Mouse (Mus musculus) heart, embryonic 11.5 days (tissue): ENCODE measurements at regions not wholly inside any gene's neighbourhood (a gene's known extent, or its start where the extent isn't known, plus 50 kb on each side); places are given as distances from the start of the nearest gene placed in this dataset.

ENCODE experiments used
- ATAC-seq: fragments of 200-750 bp; cut with Nextera tagmentation; replicated peaks from 2 replicates; pipeline ENCODE4 v1.8.0; 2017; ENCODE audit warnings: moderate library complexity; ENCODE audit not compliant: insufficient number of reproducible peaks, low FRiP score, low TSS enrichment
- H3K27ac ChIP-seq: fragments of 300-500 bp; sonication (generic); 2 replicates; pipeline ENCODE4 v1.5.1; 2014; ENCODE audit warnings: mild to moderate bottlenecking, low read depth, low read length
- H3K27me3 ChIP-seq: fragments of 300-500 bp; sonication (generic); 2 replicates; pipeline ENCODE4 v1.6.1; 2014; ENCODE audit warnings: mild to moderate bottlenecking, low read length, mixed read lengths; ENCODE audit not compliant: control insufficient read depth, insufficient read depth
- H3K36me3 ChIP-seq: fragments of 300-500 bp; sonication (generic); 2 replicates; pipeline ENCODE4 v1.6.1; 2014; ENCODE audit warnings: mild to moderate bottlenecking, low read length, moderate library complexity, mixed read lengths; ENCODE audit not compliant: control insufficient read depth, insufficient read depth
- H3K4me1 ChIP-seq: fragments of 300-500 bp; sonication (generic); 2 replicates; pipeline ENCODE4 v1.6.1; 2014; ENCODE audit warnings: low read length; ENCODE audit not compliant: control insufficient read depth, insufficient read depth
- H3K4me2 ChIP-seq: fragments of 300-500 bp; sonication (generic); 2 replicates; pipeline ENCODE4 v1.6.1; 2014; ENCODE audit warnings: mild to moderate bottlenecking, moderate library complexity
- H3K4me3 ChIP-seq: fragments of 300-500 bp; sonication (generic); 2 replicates; pipeline ENCODE4 v1.5.1; 2014; ENCODE audit warnings: low read depth, low read length
- H3K9ac ChIP-seq: fragments of 300-500 bp; sonication (generic); 2 replicates; pipeline ENCODE4 v1.6.1; 2014; ENCODE audit warnings: mild to moderate bottlenecking, low read depth, low read length, moderate library complexity
- H3K9me3 ChIP-seq: fragments of 300-500 bp; sonication (generic); replicated peaks from 2 replicates; pipeline ENCODE4 v1.6.1; 2016; ENCODE audit warnings: low read length; ENCODE audit not compliant: control insufficient read depth
- WGBS: fragments of 180-500 bp; shearing (Covaris S2); extraction: QIAGEN DNeasy Blood & Tissue Kit; methylation state at CpG from one replicate; pipeline ENCODE4 v1.1.7; 2014; ENCODE audit not compliant: insufficient replicate concordance; 5-methylcytosine and 5-hydroxymethylcytosine counted together

GRCm38 (mm10) chr12:16425980-16426379, 184.8 kb downstream of the Lpin1 start:
- Histone ChIP-seq H3K4me1 (no peaks in the 10 kb centered on the region), H3K4me3 (no peak overlapping the region), H3K36me3 (no peaks in the 10 kb centered on the region), H3K27me3 (no peaks in the 10 kb centered on the region), H3K4me2 (no peak overlapping the region), H3K9ac (no peak overlapping the region), H3K9me3 (no peaks in the 10 kb centered on the region), H3K27ac (no peak overlapping the region)
- no peak for ATAC-seq
- WGBS: 77% methylated on average over 5 of the region's 5 CpGs

DNA sequence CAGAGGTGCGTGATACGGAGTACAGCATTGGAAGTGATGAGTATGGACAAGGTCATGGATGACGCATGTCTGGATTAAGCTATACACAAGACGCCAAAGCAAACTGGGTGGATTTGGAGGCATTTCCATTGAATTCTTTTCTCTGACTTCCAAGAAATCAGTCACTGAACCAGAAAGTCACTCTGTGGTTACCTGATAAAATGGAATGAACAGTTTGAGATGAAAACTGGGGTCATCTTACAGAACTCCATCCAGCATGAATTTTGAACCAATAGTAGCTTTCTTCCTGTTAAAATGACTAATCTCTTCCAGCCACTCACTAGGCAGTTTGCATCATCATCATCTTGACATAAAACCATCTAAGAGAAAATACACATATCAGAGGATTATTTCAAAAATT, 186.2 kb downstream of the Lpin1 start:
- 76% methylated on average over 4 of the region's 4 CpGs for WGBS
- H3K4me1 ChIP-seq: no peaks in the 10 kb centered on the region
- no peak overlapping the region for H3K9ac ChIP-seq
- ATAC-seq: no peak
- no peaks in the 10 kb centered on the region for H3K27me3 ChIP-seq
- no peak overlapping the region for H3K4me3 ChIP-seq
- H3K4me2 ChIP-seq: no peak overlapping the region
- no peaks in the 10 kb centered on the region for H3K36me3 ChIP-seq
- H3K9me3 ChIP-seq: no peaks in the 10 kb centered on the region
- H3K27ac ChIP-seq: no peak overlapping the region

DNA sequence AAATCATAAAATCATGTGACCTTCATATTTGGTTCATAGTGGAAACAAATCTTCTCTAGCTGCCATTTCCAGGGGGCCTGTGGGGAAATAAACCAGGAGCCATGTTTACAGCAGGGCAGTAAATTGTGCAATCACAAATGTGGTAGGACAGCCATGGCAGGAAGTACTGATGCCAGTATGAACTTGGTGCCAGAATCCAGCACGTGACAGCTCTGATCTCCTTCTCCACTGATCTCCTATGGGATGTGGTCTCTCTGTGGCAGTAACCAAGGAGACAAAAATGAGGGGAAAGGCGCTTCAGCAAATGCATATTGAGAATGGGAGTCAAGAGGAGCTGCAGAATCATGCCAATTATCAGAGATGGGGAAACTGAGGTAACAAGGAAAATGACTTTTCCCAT, 215.0 kb downstream of the Lpin1 start:
- ATAC-seq: no peak
- WGBS: 91% methylated on average over 2 of the region's 2 CpGs

GRCm38 (mm10) chr12:16392851-16393250, 217.9 kb downstream of the Lpin1 start:
- H3K4me1 ChIP-seq: no peaks in the 10 kb centered on the region
- H3K4me3 ChIP-seq: no peak overlapping the region
- 0 out of 2 replicates have a peak overlapping the region, but pooled peaks have one; percentile 55 for H3K27ac ChIP-seq
- H3K9ac ChIP-seq: no peak overlapping the region
- no peak for ATAC-seq
- H3K9me3 ChIP-seq: no peaks in the 10 kb centered on the region
- H3K4me2 ChIP-seq: no peak overlapping the region
- no peaks in the 10 kb centered on the region for H3K36me3 ChIP-seq
- no peaks in the 10 kb centered on the region for H3K27me3 ChIP-seq

More for the DNA sequence above, 215.0 kb downstream of the Lpin1 start:
- no peaks in the 10 kb centered on the region for H3K27me3 ChIP-seq
- no peak overlapping the region for H3K4me3 ChIP-seq
- no peak overlapping the region for H3K27ac ChIP-seq
- H3K4me2 ChIP-seq: no peak overlapping the region
- no peak overlapping the region for H3K9ac ChIP-seq
- H3K36me3 ChIP-seq: no peaks in the 10 kb centered on the region
- H3K4me1 ChIP-seq: no peaks in the 10 kb centered on the region
- no peaks in the 10 kb centered on the region for H3K9me3 ChIP-seq

- ATAC-seq: 0 out of 2 replicates have a peak, but pooled peaks have one; percentile 35
- 34% methylated on average over 5 of the region's 5 CpGs for WGBS
- Histone ChIP-seq H3K27ac (peak overlapping the region; percentile 55), H3K4me1 (no peaks in the 10 kb centered on the region), H3K4me2 (no peak overlapping the region), H3K27me3 (no peaks in the 10 kb centered on the region), H3K36me3 (no peaks in the 10 kb centered on the region), H3K4me3 (no peak overlapping the region), H3K9me3 (no peaks in the 10 kb centered on the region), H3K9ac (no peak overlapping the region)
Observed at GRCm38 (mm10) chr12:16391630-16392269, 219.0 kb downstream of the Lpin1 start.

GRCm38 (mm10) chr12:16391163-16391562, 219.6 kb downstream of the Lpin1 start:
- ATAC-seq: no peak
- peak overlapping the region; percentile 55 for H3K27ac ChIP-seq
- H3K4me2 ChIP-seq: no peak overlapping the region
- H3K4me1 ChIP-seq: no peaks in the 10 kb centered on the region
- no peak overlapping the region for H3K4me3 ChIP-seq
- WGBS: 64% methylated on average over 5 of the region's 5 CpGs
- no peaks in the 10 kb centered on the region for H3K36me3 ChIP-seq
- no peak overlapping the region for H3K9ac ChIP-seq
- no peaks in the 10 kb centered on the region for H3K9me3 ChIP-seq
- H3K27me3 ChIP-seq: no peaks in the 10 kb centered on the region

- no peak overlapping the region for H3K27ac ChIP-seq
- no peaks in the 10 kb centered on the region for H3K4me1 ChIP-seq
- ATAC-seq: no peak
- H3K27me3 ChIP-seq: no peaks in the 10 kb centered on the region
- H3K9ac ChIP-seq: no peak overlapping the region
- no peak overlapping the region for H3K4me3 ChIP-seq
- no peak overlapping the region for H3K4me2 ChIP-seq
- no peaks in the 10 kb centered on the region for H3K36me3 ChIP-seq
- 73% methylated on average over 4 of the region's 4 CpGs for WGBS
- H3K9me3 ChIP-seq: no peaks in the 10 kb centered on the region
Observed at GRCm38 (mm10) chr12:16387035-16387434, 223.7 kb downstream of the Lpin1 start.

- H3K9ac ChIP-seq: no peak overlapping the region
- H3K4me2 ChIP-seq: no peak overlapping the region
- H3K36me3 ChIP-seq: no peaks in the 10 kb centered on the region
- H3K27ac ChIP-seq: no peak overlapping the region
- WGBS: 91% methylated on average over 1 of the region's 1 CpGs
- no peaks in the 10 kb centered on the region for H3K27me3 ChIP-seq
- H3K9me3 ChIP-seq: no peaks in the 10 kb centered on the region
- no peak overlapping the region for H3K4me3 ChIP-seq
- ATAC-seq: no peak
- H3K4me1 ChIP-seq: no peaks in the 10 kb centered on the region
Observed at GRCm38 (mm10) chr12:16384396-16384795, 226.4 kb downstream of the Lpin1 start.

DNA sequence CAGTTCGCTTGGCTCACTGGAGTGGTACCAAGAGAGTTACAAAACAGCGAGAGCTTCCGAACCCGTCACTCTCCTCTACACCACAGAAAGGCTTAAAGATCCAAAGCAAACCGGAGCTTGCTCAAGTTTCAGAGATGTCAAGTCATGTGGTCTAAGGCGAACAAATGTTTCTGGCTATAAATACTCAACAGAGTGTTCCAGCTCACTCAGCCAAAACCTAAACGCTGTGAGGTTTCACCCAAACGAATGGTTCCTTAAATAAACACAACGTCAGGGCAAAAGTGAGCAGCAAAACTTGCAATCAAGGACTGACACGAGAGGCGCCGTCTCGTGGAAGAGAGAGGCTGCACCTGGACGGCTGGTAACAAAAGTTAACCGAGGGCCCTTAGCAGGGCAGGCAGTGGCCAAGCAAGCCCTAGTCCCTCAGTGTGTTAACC, 227.2 kb downstream of the Lpin1 start:
- Histone ChIP-seq H3K9ac (no peak overlapping the region), H3K36me3 (no peaks in the 10 kb centered on the region), H3K4me1 (no peaks in the 10 kb centered on the region), H3K9me3 (no peaks in the 10 kb centered on the region), H3K27me3 (no peaks in the 10 kb centered on the region), H3K4me3 (no peak overlapping the region), H3K4me2 (no peak overlapping the region), H3K27ac (no peak overlapping the region)
- ATAC-seq: no peak
- 69% methylated on average over 15 of the region's 15 CpGs for WGBS
